Mouse (Mus musculus): ENCODE results near the gene Gsn. TPM values are rescaled to one million over a fixed set of nuclear protein-coding genes. Genes with fewer than 3 reads are reported as not detected.

Gene Gsn
- polyA plus RNA-seq, 1 experiment from 2014 or later = 118 TPM

- Histone ChIP-seq H3K36me3 (peaks cover 14% of the 10 kb centered on the region), H3K9ac (no peak overlapping the region), H3K4me3 (no peak overlapping the region), H3K27ac (no peak overlapping the region), H3K27me3 (peaks cover 35% of the 10 kb centered on the region), H3K4me2 (replicated peaks) (no peak overlapping the region), H3K4me1 (peaks cover 11% of the 10 kb centered on the region), H3K9me3 (no peaks in the 10 kb centered on the region)
- no peak for ATAC-seq (ENCODE audit: low FRiP score, low read depth)
- WGBS = 84% methylated on average over 12 of the region's 12 CpGs
Observed at GRCm38 (mm10) chr2:35287017-35287620, 30.9 kb downstream of the Gsn start.

- Histone ChIP-seq H3K4me2 (replicated peaks) (no peak overlapping the region), H3K9ac (no peak overlapping the region), H3K4me3 (no peak overlapping the region), H3K27me3 (peaks cover 17% of the 10 kb centered on the region), H3K36me3 (peaks cover 22% of the 10 kb centered on the region), H3K27ac (no peak overlapping the region), H3K9me3 (no peaks in the 10 kb centered on the region), H3K4me1 (no peaks in the 10 kb centered on the region)
- WGBS = 42% methylated on average over 13 of the region's 13 CpGs
- peak; percentile 29; the same call in 1 of the 2 replicates for ATAC-seq (ENCODE audit: low FRiP score, low read depth)
Observed at GRCm38 (mm10) chr2:35288758-35289635, 32.8 kb downstream of the Gsn start.

DNA sequence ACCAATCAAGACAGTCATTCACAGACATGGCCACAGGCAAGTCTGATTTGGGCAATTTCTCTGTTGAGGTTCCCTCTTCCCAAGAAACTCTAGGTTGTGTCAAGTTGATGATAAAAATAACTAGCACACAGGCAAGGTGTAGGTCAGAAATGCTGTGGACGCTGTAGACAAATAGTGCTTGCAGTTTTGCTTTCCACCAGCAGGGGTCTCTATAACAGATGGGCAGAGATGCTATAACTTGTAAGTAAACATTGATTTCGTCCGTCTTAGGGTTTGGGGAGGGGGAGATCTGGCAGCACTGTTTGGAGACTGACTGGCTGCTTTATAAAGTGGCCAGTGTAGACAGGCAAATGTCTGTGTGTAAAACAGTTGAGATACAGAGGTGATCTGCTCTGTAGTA lies 35.7 kb downstream of the Gsn start:
- Histone ChIP-seq H3K27ac (no peak overlapping the region), H3K27me3 (no peaks in the 10 kb centered on the region), H3K4me3 (no peak overlapping the region), H3K9ac (no peak overlapping the region), H3K4me2 (replicated peaks) (no peak overlapping the region), H3K4me1 (no peaks in the 10 kb centered on the region), H3K9me3 (no peaks in the 10 kb centered on the region), H3K36me3 (peaks cover 21% of the 10 kb centered on the region)
- no peak for ATAC-seq (ENCODE audit: low FRiP score, low read depth)
- WGBS = 19% methylated on average over 3 of the region's 3 CpGs

DNA sequence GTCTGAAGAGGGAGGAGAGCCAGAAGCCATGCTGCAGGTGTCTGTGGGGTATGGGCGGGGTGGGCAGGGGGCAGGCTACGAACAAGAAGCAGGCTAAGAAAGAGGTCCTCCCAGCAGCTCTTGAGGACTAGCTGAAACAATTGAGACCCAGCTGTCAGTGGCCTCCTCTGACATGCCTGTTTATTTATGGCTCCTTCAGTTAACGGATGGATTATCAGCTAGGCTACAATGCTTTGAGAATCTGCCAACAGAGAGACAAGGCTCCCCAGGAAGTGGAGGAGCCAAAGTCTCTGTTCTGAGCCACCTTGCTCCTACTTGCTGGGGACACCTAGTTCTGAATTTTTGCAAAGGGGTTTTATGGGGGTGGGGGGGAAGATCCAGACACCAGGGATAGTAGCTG lies 36.5 kb downstream of the Gsn start:
- peaks cover 28% of the 10 kb centered on the region for H3K36me3 ChIP-seq
- H3K9me3 ChIP-seq = no peaks in the 10 kb centered on the region
- H3K27me3 ChIP-seq = no peaks in the 10 kb centered on the region
- WGBS = 72% methylated on average over 3 of the region's 3 CpGs
- H3K4me3 ChIP-seq = no peak overlapping the region
- no peaks in the 10 kb centered on the region for H3K4me1 ChIP-seq
- ATAC-seq (ENCODE audit: low FRiP score, low read depth) = no peak
- no peak overlapping the region for H3K4me2 ChIP-seq (replicated peaks)
- no peak overlapping the region for H3K9ac ChIP-seq
- no peak overlapping the region for H3K27ac ChIP-seq

- Histone ChIP-seq H3K9me3 (no peaks in the 10 kb centered on the region), H3K36me3 (peaks cover 28% of the 10 kb centered on the region), H3K4me1 (peaks cover 3% of the 10 kb centered on the region; the same call in 1 of the 2 replicates), H3K9ac (no peak overlapping the region), H3K4me2 (replicated peaks) (no peak overlapping the region), H3K27me3 (no peaks in the 10 kb centered on the region), H3K4me3 (no peak overlapping the region), H3K27ac (no peak overlapping the region)
- 85% methylated on average over 8 of the region's 8 CpGs for WGBS
- no peak for ATAC-seq (ENCODE audit: low FRiP score, low read depth)
Observed at GRCm38 (mm10) chr2:35293291-35293690, 37.1 kb downstream of the Gsn start.

- peak; percentile 58 for ATAC-seq (ENCODE audit: low FRiP score, low read depth)
- H3K4me2 ChIP-seq (replicated peaks) = no peak overlapping the region; the same call in 1 of the 2 replicates
- no peaks in the 10 kb centered on the region for H3K27me3 ChIP-seq
- 23% methylated on average over 15 of the region's 15 CpGs for WGBS
- peaks cover 4% of the 10 kb centered on the region; the same call in 1 of the 2 replicates for H3K4me1 ChIP-seq
- no peaks in the 10 kb centered on the region for H3K9me3 ChIP-seq
- no peak overlapping the region for H3K9ac ChIP-seq
- peaks cover 33% of the 10 kb centered on the region for H3K36me3 ChIP-seq
- no peak overlapping the region for H3K27ac ChIP-seq
- H3K4me3 ChIP-seq = no peak overlapping the region
Observed at GRCm38 (mm10) chr2:35297703-35298332, 41.6 kb downstream of the Gsn start.

DNA sequence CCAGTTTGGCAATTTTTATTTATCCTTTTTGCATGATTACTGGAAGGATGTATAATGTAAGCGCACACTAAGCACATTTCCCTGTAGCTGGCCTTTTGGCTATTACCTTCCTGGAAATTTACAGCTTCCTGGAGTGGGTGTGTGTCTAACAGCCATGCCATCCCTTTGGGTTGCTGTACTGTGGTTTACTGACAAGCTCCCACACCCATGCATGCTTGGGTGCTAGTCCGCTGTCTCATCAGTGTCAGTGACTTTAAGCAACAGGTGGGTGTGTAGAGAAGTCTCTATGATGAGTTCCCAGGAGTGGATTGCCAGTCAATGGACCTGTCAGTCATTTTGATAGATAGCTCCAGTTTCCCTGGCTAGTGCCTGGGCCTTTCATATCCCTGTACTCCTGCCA lies 43.3 kb downstream of the Gsn start:
- Histone ChIP-seq H3K9ac (no peak overlapping the region), H3K4me2 (replicated peaks) (no peak overlapping the region), H3K4me1 (peaks cover 4% of the 10 kb centered on the region; the same call in 1 of the 2 replicates), H3K9me3 (no peaks in the 10 kb centered on the region), H3K27me3 (no peaks in the 10 kb centered on the region), H3K36me3 (peaks cover 32% of the 10 kb centered on the region), H3K27ac (no peak overlapping the region), H3K4me3 (no peak overlapping the region)
- whole genome bisulfite sequencing = 88% methylated on average over 2 of the region's 2 CpGs
- no peak for ATAC-seq (ENCODE audit: low FRiP score, low read depth)

- no peak overlapping the region for H3K9ac ChIP-seq
- H3K36me3 ChIP-seq = peaks cover 31% of the 10 kb centered on the region
- peaks cover 4% of the 10 kb centered on the region; the same call in 1 of the 2 replicates for H3K4me1 ChIP-seq
- no peaks in the 10 kb centered on the region for H3K9me3 ChIP-seq
- no peaks in the 10 kb centered on the region for H3K27me3 ChIP-seq
- no peak overlapping the region for H3K4me3 ChIP-seq
- ATAC-seq (ENCODE audit: low FRiP score, low read depth) = no peak
- no peak overlapping the region for H3K4me2 ChIP-seq (replicated peaks)
- WGBS = 74% methylated on average over 13 of the region's 13 CpGs
- no peak overlapping the region for H3K27ac ChIP-seq
Observed at GRCm38 (mm10) chr2:35302049-35302885, 46.1 kb downstream of the Gsn start.

- 53% methylated on average over 1 of the region's 1 CpGs for WGBS
Observed at GRCm38 (mm10) chr2:35308166-35308565, 52.0 kb downstream of the Gsn start.

GRCm38 (mm10) chr2:35309906-35310493 lies 53.8 kb downstream of the Gsn start:
- peaks cover 6% of the 10 kb centered on the region; the same call in 1 of the 2 replicates for H3K4me1 ChIP-seq
- 87% methylated on average over 4 of the region's 4 CpGs for WGBS
- H3K9me3 ChIP-seq = no peaks in the 10 kb centered on the region
- no peaks in the 10 kb centered on the region for H3K27me3 ChIP-seq
- no peak overlapping the region for H3K9ac ChIP-seq
- peaks cover 9% of the 10 kb centered on the region for H3K36me3 ChIP-seq
- no peak overlapping the region for H3K4me3 ChIP-seq
- no peak for ATAC-seq (ENCODE audit: low FRiP score, low read depth)
- no peak overlapping the region for H3K27ac ChIP-seq
- no peak overlapping the region for H3K4me2 ChIP-seq (replicated peaks)

More at GRCm38 (mm10) chr2:35308166-35308565, 52.0 kb downstream of the Gsn start:
- Histone ChIP-seq H3K27me3 (no peaks in the 10 kb centered on the region), H3K9ac (no peak overlapping the region), H3K9me3 (no peaks in the 10 kb centered on the region), H3K27ac (no peak overlapping the region), H3K36me3 (peaks cover 18% of the 10 kb centered on the region), H3K4me2 (replicated peaks) (no peak overlapping the region), H3K4me3 (no peak overlapping the region), H3K4me1 (peaks cover 4% of the 10 kb centered on the region; the same call in 1 of the 2 replicates)
- ATAC-seq (ENCODE audit: low FRiP score, low read depth) = no peak

DNA sequence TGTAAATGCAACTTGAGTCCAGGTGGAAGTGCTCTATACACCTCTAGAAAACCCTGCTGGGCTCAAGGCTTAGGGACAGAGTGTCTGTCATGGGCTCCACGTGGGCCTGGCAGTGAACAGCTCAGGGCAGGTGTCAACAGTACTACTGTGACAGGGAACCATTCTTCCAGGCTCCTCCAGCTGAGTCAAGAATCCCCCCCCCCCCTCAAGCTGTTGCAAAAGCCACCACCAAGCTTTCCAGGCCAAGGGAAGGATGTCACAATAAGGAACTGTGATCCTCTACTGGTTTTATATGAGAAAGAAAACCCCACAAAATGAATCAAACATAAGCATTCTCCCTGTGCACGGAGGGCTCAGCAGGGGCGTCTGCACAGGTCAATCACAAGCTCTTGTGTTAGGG lies 58.1 kb downstream of the Gsn start:
- Histone ChIP-seq H3K36me3 (no peaks in the 10 kb centered on the region), H3K4me3 (no peak overlapping the region), H3K4me1 (peaks cover 6% of the 10 kb centered on the region; the same call in 1 of the 2 replicates), H3K27me3 (no peaks in the 10 kb centered on the region), H3K4me2 (replicated peaks) (no peak overlapping the region), H3K9me3 (no peaks in the 10 kb centered on the region), H3K9ac (no peak overlapping the region), H3K27ac (no peak overlapping the region)
- ATAC-seq (ENCODE audit: low FRiP score, low read depth) = no peak
- 41% methylated on average over 3 of the region's 3 CpGs for WGBS
